Mouse (Mus musculus) E14TG2a.4 (cell line): ENCODE results near the gene Mrpl2.
A peak's percentile ranks its signal among the peaks of the same experiment; 100 is the strongest.

Source experiments
- H3K27me3 ChIP-seq: 2 replicates; pipeline ENCODE4 v1.6.1; 2014; ENCODE audit warnings: low read length, control low read depth; ENCODE audit not compliant: insufficient read depth
- H3K36me3 ChIP-seq: 2 replicates; pipeline ENCODE4 v1.6.1; 2014; ENCODE audit warnings: low read length, control low read depth; ENCODE audit not compliant: insufficient read depth
- H3K4me1 ChIP-seq: replicated peaks from 2 replicates; pipeline ENCODE4 v1.6.1; 2014; ENCODE audit warnings: low read depth, low read length, control low read depth
- H3K4me3 ChIP-seq: replicated peaks from 2 replicates; pipeline ENCODE4 v1.5.1; 2014; ENCODE audit warnings: mild to moderate bottlenecking, low read length
- H3K9me3 ChIP-seq: 2 replicates; pipeline ENCODE4 v1.6.1; 2014; ENCODE audit warnings: low read length, control low read depth
- CTCF ChIP-seq: conservative IDR thresholded peaks from 2 replicates; pipeline ENCODE4 v1.5.1; 2014; ENCODE audit warnings: low read length
- NANOG ChIP-seq: IDR thresholded peaks from 2 replicates; pipeline ENCODE4 v1.6.1; 2014; ENCODE audit warnings: borderline replicate concordance, low read length, mixed read lengths
- POU5F1 ChIP-seq: IDR thresholded peaks from 2 replicates; pipeline ENCODE4 v1.6.1; 2014; ENCODE audit warnings: low read length, borderline replicate concordance

Gene Mrpl2

DNA sequence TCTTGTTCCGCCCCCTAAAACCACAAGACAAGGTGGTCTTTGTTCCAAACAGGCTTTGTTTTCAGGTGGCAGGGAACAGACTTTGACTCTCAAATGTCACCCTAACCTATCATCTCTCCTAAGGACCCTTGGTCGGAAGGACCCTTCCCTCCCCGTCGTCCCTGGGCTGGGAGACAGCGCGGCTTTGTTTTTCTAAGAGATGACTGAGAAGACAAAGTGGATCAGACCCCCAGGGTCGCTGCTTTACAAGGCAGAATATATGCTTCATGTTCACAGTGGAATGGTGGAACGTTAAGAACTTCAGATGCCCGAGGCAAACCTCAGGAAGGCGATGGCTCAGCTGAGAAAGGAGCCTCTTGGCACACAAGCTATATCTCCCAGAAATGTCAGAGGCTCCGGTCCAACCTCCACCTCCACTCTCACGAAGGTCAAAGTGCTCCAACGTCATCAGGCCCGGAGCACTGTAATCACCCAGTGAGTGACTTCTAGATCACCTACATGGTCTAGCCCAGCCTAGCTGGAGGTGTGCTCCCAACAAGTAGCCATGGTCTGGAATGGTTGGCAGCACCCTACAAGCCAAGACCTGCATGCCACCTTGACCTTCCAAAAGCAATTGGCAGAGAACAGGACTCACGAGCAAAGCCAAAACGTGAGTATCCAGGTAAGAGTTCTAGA is 26.2 kb upstream of the Mrpl2 start:
- no peak for TF ChIP-seq POU5F1
- no peak for TF ChIP-seq CTCF
- no peak for TF ChIP-seq NANOG
- no peaks in the 10 kb centered on the region for H3K9me3 ChIP-seq
- peak overlapping the region; percentile 63 for H3K4me3 ChIP-seq

DNA sequence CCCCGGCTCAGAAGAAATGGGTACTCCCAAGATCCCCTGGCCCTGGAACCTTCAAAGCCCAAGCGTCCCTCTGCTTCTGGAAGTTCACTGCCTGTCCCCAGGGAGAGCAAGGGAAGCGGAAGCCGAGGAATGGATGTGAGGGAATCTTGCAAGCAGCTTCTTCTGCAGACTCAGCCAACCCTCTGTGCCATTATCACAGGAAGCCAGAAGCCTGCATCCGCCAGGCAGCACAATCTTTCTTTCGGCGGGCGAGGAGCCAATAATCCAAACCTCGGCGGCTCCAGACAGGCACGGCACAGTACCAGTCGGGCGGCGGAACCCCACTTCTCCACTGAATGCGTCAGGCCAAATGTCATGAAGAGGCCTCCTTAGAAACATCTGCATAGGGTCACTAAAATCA is 24.7 kb upstream of the Mrpl2 start:
- Histone ChIP-seq H3K36me3 (no peaks in the 10 kb centered on the region), H3K9me3 (no peaks in the 10 kb centered on the region), H3K4me1 (peaks cover 98% of the 10 kb centered on the region), H3K27me3 (no peaks in the 10 kb centered on the region), H3K4me3 (peak overlapping the region; percentile 35; the same call in 1 of the 2 replicates)
- TF ChIP-seq NANOG (no peak), CTCF (no peak), POU5F1 (no peak)

More for the DNA sequence above, 26.2 kb upstream of the Mrpl2 start:
- peaks cover 98% of the 10 kb centered on the region for H3K4me1 ChIP-seq
- no peaks in the 10 kb centered on the region for H3K36me3 ChIP-seq
- no peaks in the 10 kb centered on the region for H3K27me3 ChIP-seq

DNA sequence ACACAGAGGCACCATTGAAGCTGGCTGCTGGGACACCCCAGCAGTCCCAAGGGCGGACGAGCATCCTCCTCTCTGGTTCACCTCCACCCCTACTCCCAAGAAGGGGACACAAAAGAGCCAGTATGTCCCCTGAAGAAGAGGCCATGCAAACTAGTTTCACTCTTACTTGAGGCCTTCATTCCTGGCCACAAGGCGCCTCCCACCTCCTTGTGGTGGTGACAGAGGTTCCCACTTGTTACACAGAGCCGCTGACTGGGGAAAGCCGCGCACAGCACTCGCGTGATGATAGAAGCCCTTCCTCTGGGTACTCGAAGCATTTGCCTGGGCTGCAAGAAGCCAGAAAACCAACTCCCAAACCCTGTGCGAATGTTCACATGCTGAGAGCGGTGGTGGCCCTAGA is 23.8 kb upstream of the Mrpl2 start:
- Histone ChIP-seq H3K36me3 (no peaks in the 10 kb centered on the region), H3K4me3 (peak overlapping the region; percentile 60), H3K4me1 (peaks cover 100% of the 10 kb centered on the region), H3K27me3 (no peaks in the 10 kb centered on the region), H3K9me3 (no peaks in the 10 kb centered on the region)
- no peak for TF ChIP-seq CTCF
- TF ChIP-seq POU5F1, result no peak
- TF ChIP-seq NANOG, result no peak

DNA sequence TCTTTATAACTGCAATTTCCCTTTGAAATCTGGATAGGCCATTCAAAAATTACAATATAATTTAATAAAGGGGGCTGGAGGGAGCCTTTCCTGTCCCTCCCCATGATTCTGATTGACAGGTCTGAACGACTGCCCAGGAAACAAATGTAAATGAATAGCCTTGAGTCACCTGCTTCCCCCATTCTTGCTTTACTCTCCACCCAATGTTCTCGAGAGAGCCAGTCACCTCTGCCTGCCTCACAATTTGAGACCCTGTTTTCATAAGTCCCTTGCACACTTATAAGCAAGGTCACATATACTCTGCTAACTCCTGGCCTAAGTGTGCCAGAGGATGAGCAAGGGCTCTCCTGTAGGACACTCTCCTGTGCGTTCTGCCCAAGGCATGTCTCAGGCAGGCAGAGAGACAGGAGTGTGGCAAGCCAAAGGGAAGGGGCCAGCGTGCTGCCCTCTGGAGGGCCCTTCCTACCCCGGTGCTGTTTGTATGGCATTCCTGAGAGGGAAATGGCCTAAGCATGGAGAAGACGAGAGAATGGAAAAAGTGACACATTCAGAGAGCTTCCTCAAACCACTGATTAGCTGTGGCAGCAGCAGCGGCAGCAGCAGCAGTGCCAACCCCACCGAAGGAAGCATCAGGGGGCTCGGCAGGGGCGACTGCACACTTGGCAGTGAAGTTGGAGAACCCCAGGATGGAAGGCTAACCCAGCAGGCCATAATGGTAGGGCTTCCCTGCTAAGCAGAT is 22.0 kb upstream of the Mrpl2 start:
- TF ChIP-seq POU5F1 (no peak), NANOG (no peak), CTCF (no peak; the same call in 1 of the 2 replicates)

DNA sequence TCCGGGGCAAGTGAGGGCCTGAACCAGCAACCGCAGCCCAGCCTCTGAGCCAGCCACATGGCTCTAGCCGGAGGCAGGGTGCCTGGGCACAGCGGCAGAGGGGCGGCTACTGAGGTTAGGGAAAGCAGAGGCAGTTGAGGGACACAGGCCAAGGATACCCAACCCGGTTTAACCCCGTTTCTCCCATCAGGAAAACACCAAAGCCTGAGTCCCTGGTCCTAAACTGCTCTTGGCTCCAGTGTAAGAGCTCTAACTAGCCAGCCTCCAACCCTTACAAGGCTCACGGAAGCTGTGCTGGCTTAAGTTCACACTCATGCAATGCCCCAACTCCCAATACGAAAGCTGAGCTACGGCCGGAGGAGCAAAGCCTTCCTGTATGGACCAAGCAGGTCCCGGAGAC is 21.4 kb upstream of the Mrpl2 start:
- TF ChIP-seq NANOG (no peak), POU5F1 (no peak), CTCF (no peak)
- Histone ChIP-seq H3K36me3 (no peaks in the 10 kb centered on the region), H3K4me1 (peaks cover 90% of the 10 kb centered on the region), H3K9me3 (no peaks in the 10 kb centered on the region), H3K4me3 (peak overlapping the region; percentile 70), H3K27me3 (peaks cover 8% of the 10 kb centered on the region)

More for the DNA sequence above, 22.0 kb upstream of the Mrpl2 start:
- Histone ChIP-seq H3K27me3 (peaks cover 8% of the 10 kb centered on the region), H3K4me3 (peak overlapping the region; percentile 70), H3K36me3 (no peaks in the 10 kb centered on the region), H3K9me3 (no peaks in the 10 kb centered on the region), H3K4me1 (peaks cover 95% of the 10 kb centered on the region)

DNA sequence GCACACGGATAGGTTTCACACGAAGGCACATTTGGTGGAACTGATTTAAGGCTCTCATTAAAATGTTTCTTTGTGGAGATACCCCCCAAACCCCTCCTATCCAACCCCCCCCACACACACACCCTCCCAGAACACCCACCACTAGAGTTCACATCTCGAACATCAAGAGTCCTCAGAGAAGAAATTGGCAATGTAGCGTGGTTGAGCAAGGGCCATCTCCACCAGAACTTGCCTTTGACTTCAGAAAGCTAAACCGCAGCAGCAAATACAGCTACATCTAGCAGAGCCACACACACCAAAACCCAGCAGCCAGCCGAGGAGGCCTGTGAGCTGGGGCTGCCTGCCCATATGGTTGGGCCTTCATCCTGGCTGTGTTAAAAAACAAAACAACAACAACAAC is 18.6 kb upstream of the Mrpl2 start:
- H3K9me3 ChIP-seq, result no peaks in the 10 kb centered on the region
- H3K27me3 ChIP-seq, result peaks cover 8% of the 10 kb centered on the region
- peaks cover 11% of the 10 kb centered on the region for H3K36me3 ChIP-seq
- peaks cover 87% of the 10 kb centered on the region for H3K4me1 ChIP-seq
- peak overlapping the region; percentile 97 for H3K4me3 ChIP-seq
- TF ChIP-seq CTCF (no peak), POU5F1 (no peak), NANOG (no peak)

DNA sequence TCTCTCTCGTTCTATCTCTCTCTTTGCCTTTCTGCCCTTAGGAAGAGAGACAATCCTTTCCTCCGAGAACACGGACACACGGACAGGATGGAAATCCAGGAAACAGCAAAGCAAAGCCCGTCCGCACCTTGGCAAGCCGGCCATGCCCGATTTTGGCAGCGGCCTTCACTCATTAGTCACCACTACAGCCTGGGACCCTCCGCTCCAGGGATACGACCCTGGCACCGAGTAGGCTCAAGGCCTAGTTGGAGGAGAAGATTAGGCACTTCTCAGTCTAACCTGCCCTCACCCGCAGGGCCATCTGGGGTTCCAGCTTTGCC is 17.6 kb upstream of the Mrpl2 start:
- Histone ChIP-seq H3K9me3 (no peaks in the 10 kb centered on the region), H3K36me3 (peaks cover 21% of the 10 kb centered on the region), H3K4me1 (peaks cover 81% of the 10 kb centered on the region), H3K27me3 (peaks cover 8% of the 10 kb centered on the region), H3K4me3 (peak overlapping the region; percentile 97)
- TF ChIP-seq CTCF, result no peak
- TF ChIP-seq NANOG, result no peak
- no peak for TF ChIP-seq POU5F1

DNA sequence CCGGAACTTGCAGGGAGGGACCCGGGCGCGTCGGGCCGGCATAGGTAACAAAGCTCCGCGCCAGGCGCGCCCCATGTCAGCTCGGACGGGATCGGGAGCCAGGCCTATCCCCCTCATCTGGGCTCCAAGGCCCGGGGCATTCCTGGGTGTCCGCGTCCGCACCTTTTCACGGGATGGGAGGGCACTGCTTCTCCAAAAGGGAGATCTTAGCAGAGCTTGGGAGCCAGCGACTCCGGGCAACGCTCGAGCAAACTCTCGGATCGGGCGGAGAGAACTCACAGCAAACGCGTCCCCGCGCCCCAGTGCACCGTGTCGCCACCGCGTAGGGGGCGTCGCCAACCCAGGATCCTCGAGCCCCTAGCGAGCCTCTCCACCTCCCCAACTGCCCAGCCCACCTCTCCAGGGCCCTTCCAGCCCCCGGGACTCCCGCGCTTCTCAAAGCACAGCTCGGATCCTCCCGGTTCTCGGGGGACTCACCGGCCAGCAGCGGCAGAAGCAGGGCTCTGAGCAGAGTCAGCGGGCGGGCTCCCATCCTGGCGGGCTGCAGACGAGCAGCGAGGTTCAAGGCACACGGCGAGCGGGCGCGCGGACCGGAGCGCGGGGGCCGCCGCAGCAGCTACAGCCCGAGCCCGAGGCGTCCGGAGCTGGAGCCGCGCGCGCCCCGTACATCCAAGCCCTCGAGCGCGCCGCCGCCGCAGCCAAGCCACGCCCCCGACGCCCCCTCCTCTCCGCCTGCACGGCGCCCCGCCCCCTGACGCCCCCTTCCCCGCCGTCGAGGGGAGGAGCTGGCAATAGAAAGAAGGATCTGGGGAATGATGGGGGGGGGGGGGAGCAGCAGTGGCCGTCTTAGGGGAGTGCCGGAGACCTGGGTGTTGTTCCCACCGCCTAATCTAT is 17.0 kb upstream of the Mrpl2 start, which contains the start of gene Ptk7:
TSS of gene Ptk7 (minus strand) at position 714 of the 894 bp plus-strand sequence.
- Histone ChIP-seq H3K4me3 (peak within 1 kb of the TSS; percentile 97), H3K9me3 (no peaks in the 10 kb centered on the region), H3K36me3 (peaks cover 25% of the 10 kb centered on the region), H3K27me3 (peaks cover 8% of the 10 kb centered on the region), H3K4me1 (peaks cover 81% of the 10 kb centered on the region)
- TF ChIP-seq NANOG, result no peak
- TF ChIP-seq CTCF, result no peak
- TF ChIP-seq POU5F1, result no peak
